Mouse (Mus musculus) colon, adult 2 months (tissue): ENCODE measurements around the gene Scand1. TPM values are rescaled to one million over a fixed set of nuclear protein-coding genes. Genes with fewer than 3 reads are reported as not detected.

Source experiments
- polyA plus RNA-seq: library from polyadenylated mRNA; depleted of rRNA; stranded (reverse); fragments of >200 nt; gene quantifications from 2 replicates; pipeline ENCODE4 v1.2.3, GENCODE M21; 2012; rRNA removed

The Scand1 gene
- 303 and 402 TPM in 2 replicates for polyA plus RNA-seq

DNA sequence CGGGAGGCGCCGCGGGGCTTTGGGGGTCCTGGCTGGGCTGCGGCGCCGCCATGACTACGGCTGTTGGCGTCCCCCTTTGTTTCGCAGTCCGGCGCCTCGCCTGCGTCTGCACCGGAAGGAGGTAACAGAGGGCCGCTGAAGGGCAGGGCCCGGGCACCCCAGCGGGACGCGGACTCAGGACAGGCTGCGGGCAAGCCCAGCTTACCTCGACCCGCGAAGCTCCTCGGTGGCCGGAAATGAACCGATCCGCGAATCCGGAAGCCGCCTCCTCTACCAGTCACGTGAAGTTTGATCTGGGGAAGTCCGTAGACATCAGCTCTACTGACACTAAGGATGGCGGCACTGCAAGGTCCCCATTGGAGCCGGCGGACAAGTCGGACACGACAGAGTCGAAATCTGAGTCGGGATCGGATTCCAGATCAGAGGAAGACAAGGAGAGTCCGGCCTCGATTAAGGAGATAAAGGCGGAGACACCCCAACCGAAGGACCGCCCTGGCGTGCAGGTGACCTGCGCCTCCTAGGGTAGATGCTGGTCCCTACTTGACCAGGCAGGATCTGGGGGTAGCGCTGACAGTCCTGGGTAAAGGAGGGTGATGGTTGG lies at the start of gene Scand1, which contains the start of gene Cnbd2:
TSS of gene Scand1 (minus strand) at position 408 of the 601 bp plus-strand sequence.
TSS of gene Cnbd2 (plus strand) at position 3 of the 601 bp plus-strand sequence.

Other genes with a start within 250 kb of the Scand1 start
- gene Spag4, start 247.5 kb downstream of the Scand1 start, polyA plus RNA-seq, result 0.80 and 0.83 TPM in 2 replicates
- 70.6 and 73.0 TPM in 2 replicates for gene Cpne1, start 200.7 kb downstream of the Scand1 start, polyA plus RNA-seq
- gene Rbm12, start 200.7 kb downstream of the Scand1 start, polyA plus RNA-seq, result 4.8 and 11.4 TPM in 2 replicates
- 1.4 and 2.5 TPM in 2 replicates for gene Gm28036, start 185.6 kb downstream of the Scand1 start, polyA plus RNA-seq
- gene Romo1, start 168.7 kb downstream of the Scand1 start, polyA plus RNA-seq, result 244 and 288 TPM in 2 replicates
- 89.5 and 91.6 TPM in 2 replicates for gene Nfs1, start 168.5 kb downstream of the Scand1 start, polyA plus RNA-seq
- 47.0 and 63.0 TPM in 2 replicates for gene Rbm39, start 132.5 kb downstream of the Scand1 start, polyA plus RNA-seq
- gene Phf20, start 116.2 kb downstream of the Scand1 start, polyA plus RNA-seq, result 11.8 and 12.1 TPM in 2 replicates
- 0.95 and 1.4 TPM in 2 replicates for gene Cnbd2, start 405 bp downstream of the Scand1 start, polyA plus RNA-seq
- gene Epb41l1, start 108.2 kb upstream of the Scand1 start, polyA plus RNA-seq, result 35.5 and 43.5 TPM in 2 replicates
- 26.8 and 37.5 TPM in 2 replicates for gene Aar2, start 234.9 kb upstream of the Scand1 start, polyA plus RNA-seq